Comparison of ENCODE assay signal across 8 mouse cellular contexts in genomic region chr8:126550944-126551357, GRCm38 (mm10). TPM values are rescaled to one million over a fixed set of nuclear protein-coding genes. Genes with fewer than 3 reads are reported as not detected.
DNase-seq lines count a peak whose midpoint lies in the region; ATAC-seq lines count a peak whose summit lies in the region.

No protein-coding gene starts in this region.

- intact Hi-C loops in heart, postnatal 14 days (cut with DNase I) = no loop called here
- intact Hi-C loops in left cerebral cortex, postnatal 36 days (cut with DNase I) = no loop called here

- DNase-seq in ovary, postnatal 14 days (ENCODE audit: low spot score) = peak; percentile 38
- no peak for DNase-seq in ovary, adult 18-20 months (ENCODE audit: low spot score)
- DNase-seq in brain, adult 2 months (ENCODE audit: low read depth, low spot score) = peak; percentile 74
- peak; percentile 35 to 61 for DNase-seq in heart, postnatal 14 days
- no peak for DNase-seq in left cerebral cortex, postnatal 36 days (ENCODE audit: low spot score in 2 of 2)
- DNase-seq in layer of hippocampus, postnatal 10 days (ENCODE audit: low spot score in 2 of 2) = no peak
- DNase-seq in right cerebral cortex, postnatal 4 days = no peak

- ATAC-seq in monocyte, adult 5-6 weeks (replicated peaks; ENCODE audit: insufficient number of reproducible peaks, low FRiP score, low TSS enrichment, poor library complexity, severe bottlenecking) = peak; percentile 60; the same call in 1 of the 2 replicates

RNA-seq across cellular contexts. Expression of gene Irf2bp2, which starts 42.8 kb away (rescaled TPM):
- 100 to 1,000 TPM; 124 to 140 TPM for total RNA-seq in heart, postnatal 14 days (2021)
- total RNA-seq in monocyte, adult 5-6 weeks (2017) = 41.2 to 53.3 TPM (median 48.5 TPM) in 3 replicates
- 10 to 100 TPM; 54.3 to 63.3 TPM for total RNA-seq in left cerebral cortex, postnatal 36 days (2021)
- total RNA-seq in layer of hippocampus, postnatal 10 days (2021) = 10 to 100 TPM; 57.0 to 63.1 TPM

Comparison
In these comparisons a context has a peak if more than half of its experiments do, and no peak if none do; other contexts are left out.
1. DNase-seq: peak in ovary, postnatal 14 days (single experiment), brain, adult 2 months (single experiment) and heart, postnatal 14 days (2 of 2); none in ovary, adult 18-20 months (single experiment), left cerebral cortex, postnatal 36 days (0 of 2), layer of hippocampus, postnatal 10 days (0 of 2) and right cerebral cortex, postnatal 4 days (single experiment).